ENCODE assay signal across 25 mouse cellular contexts in the genomic region with DNA sequence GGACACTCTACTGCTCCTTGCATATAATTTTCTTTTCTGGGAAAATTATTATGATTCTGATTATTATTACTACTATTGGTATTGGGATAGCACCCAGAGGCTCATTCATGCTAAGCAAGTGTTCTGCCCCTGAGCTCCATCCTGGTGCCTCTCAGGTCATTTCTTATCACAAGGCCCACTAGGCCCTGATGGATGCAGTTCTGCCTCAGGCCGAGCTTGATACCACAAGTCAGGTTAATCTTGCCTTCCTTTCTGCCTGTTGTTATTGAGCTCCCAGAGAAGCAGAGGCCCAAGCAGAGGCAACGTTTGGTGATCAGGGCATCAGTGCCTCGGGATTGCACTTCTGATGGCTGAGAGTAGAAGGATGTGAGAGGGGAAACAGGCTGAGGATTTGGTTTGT. TPM values are rescaled to one million over a fixed set of nuclear protein-coding genes. Genes with fewer than 3 reads are reported as not detected.
DNase-seq lines count a peak whose midpoint lies in the region; ATAC-seq and TF ChIP-seq lines count a peak whose summit lies in the region.
"Had no signal": no experiment of that assay in that cellular context is flagged by ENCODE, and none has a peak within 500 bp of the region (broad histone marks: within the 10 kb centered on the region; RNA-seq: fewer than 3 reads in every experiment).

No protein-coding gene starts in this region.

- TF ChIP-seq RAD21 in MEL (IDR thresholded peaks at IDR 0.05; ENCODE audit: low read depth, low read length), result no peak

- no peak overlapping the region for H3K9ac ChIP-seq in MEL (ENCODE audit: control insufficient read depth, low read depth, low read length, poor library complexity, severe bottlenecking)
- H3K9ac ChIP-seq in liver, embryonic 13.5 days, result peak overlapping the region; percentile 39; the same call in 1 of the 2 replicates
- no peak overlapping the region for H3K9ac ChIP-seq in midbrain, embryonic 13.5 days (replicated peaks)
- H3K9ac ChIP-seq: embryonic facial prominence, embryonic 12.5 days; hindbrain, embryonic 12.5 days; midbrain, embryonic 12.5 days; neural tube, embryonic 13.5 days had no signal

- no peak for TF ChIP-seq POLR2A in MEL (IDR thresholded peaks at IDR 0.05; ENCODE audit: control insufficient read depth in 1 of 2, insufficient read depth in 1 of 2, low read depth in 1 of 2, low read length in 2 of 2, poor library complexity in 1 of 2)
- no peak for TF ChIP-seq POLR2A in thymus, adult 2 months (IDR thresholded peaks at IDR 0.05; ENCODE audit: control insufficient read depth, extremely low read depth, insufficient read depth, low read length, poor library complexity)

- peaks cover 24 to 43% of the 10 kb centered on the region in 2 experiments for H3K4me1 ChIP-seq in MEL (ENCODE audit: control insufficient read depth in 1 of 2, insufficient read depth in 2 of 2, low read length in 2 of 2)
- peaks cover 58% of the 10 kb centered on the region for H3K4me1 ChIP-seq in liver, embryonic 13.5 days (replicated peaks)
- H3K4me1 ChIP-seq in thymus, adult 2 months (replicated peaks; ENCODE audit: control insufficient read depth, insufficient read depth, low read length), result peaks cover 45% of the 10 kb centered on the region
- no peaks in the 10 kb centered on the region for H3K4me1 ChIP-seq in midbrain, embryonic 13.5 days (replicated peaks)
- H3K4me1 ChIP-seq: midbrain, embryonic 12.5 days had no signal

- DNase-seq in MEL (ENCODE audit: low read depth, low spot score), result peak; percentile 51
- DNase-seq in liver, embryonic 13.5 days, result peak; percentile 29
- DNase-seq in thymus, adult 2 months, result no peak
- DNase-seq in embryo, embryonic 11 days, result no peak
- DNase-seq: adrenal gland, adult 8-10 months; cerebellum, adult 11 months; cerebellum, adult 9-10 months; cerebellum, postnatal 36 days; heart, adult 2 months; heart, postnatal 36 days; kidney, adult 9 months; kidney, postnatal 10 days; layer of hippocampus, adult 9-11 months; thymus, postnatal 4 days had no signal

- H3K36me3 ChIP-seq in MEL (ENCODE audit: control insufficient read depth in 1 of 2, insufficient read depth in 2 of 2, low read length in 2 of 2) (peaks cover 0 to 25% of the 10 kb centered on the region in 2 experiments; a peak in 2 of 4 replicates), macrophage (ENCODE audit: inconsistent target) (no peaks in the 10 kb centered on the region)
- no peaks in the 10 kb centered on the region for H3K36me3 ChIP-seq in liver, embryonic 13.5 days
- H3K36me3 ChIP-seq in thymus, adult 2 months (ENCODE audit: control insufficient read depth, insufficient read depth, low read length), result peaks cover 10% of the 10 kb centered on the region
- no peaks in the 10 kb centered on the region for H3K36me3 ChIP-seq in midbrain, embryonic 13.5 days
- H3K36me3 ChIP-seq: embryonic facial prominence, embryonic 12.5 days; hindbrain, embryonic 12.5 days; midbrain, embryonic 12.5 days; neural tube, embryonic 13.5 days had no signal

- TF ChIP-seq CTCF in MEL (IDR thresholded peaks at IDR 0.05 in 2 of 3, conservative IDR thresholded peaks at IDR 0.05 in 1 of 3; ENCODE audit: control insufficient read depth in 1 of 3, insufficient read depth in 1 of 3, low read depth in 2 of 3, low read length in 3 of 3, poor library complexity in 1 of 3, severe bottlenecking in 1 of 3), result no peak
- no peak for TF ChIP-seq CTCF in thymus, adult 2 months (IDR thresholded peaks at IDR 0.05; ENCODE audit: borderline replicate concordance, control insufficient read depth, extremely low read depth, insufficient read depth, low read length, poor library complexity)

- no peak overlapping the region for H3K4me3 ChIP-seq in MEL (ENCODE audit: control insufficient read depth in 1 of 2, insufficient read depth in 1 of 2, low read depth in 2 of 2, low read length in 2 of 2)
- no peak overlapping the region for H3K4me3 ChIP-seq in liver, embryonic 13.5 days (replicated peaks)
- H3K4me3 ChIP-seq in macrophage (ENCODE audit: inconsistent target), result no peak overlapping the region
- H3K4me3 ChIP-seq in thymus, adult 2 months (ENCODE audit: control insufficient read depth, insufficient read depth, low read length), result no peak overlapping the region
- no peak overlapping the region for H3K4me3 ChIP-seq in midbrain, embryonic 13.5 days (replicated peaks)
- H3K4me3 ChIP-seq: embryonic facial prominence, embryonic 12.5 days; heart, adult 2 months; hindbrain, embryonic 12.5 days; midbrain, embryonic 12.5 days; neural tube, embryonic 13.5 days had no signal

- peak overlapping the region; percentile 72 for H3K27ac ChIP-seq in MEL (ENCODE audit: control insufficient read depth, low read depth, low read length)
- H3K27ac ChIP-seq in liver, embryonic 13.5 days, result peak overlapping the region; percentile 77
- peak overlapping the region; percentile 100 for H3K27ac ChIP-seq in macrophage
- no peak overlapping the region for H3K27ac ChIP-seq in thymus, adult 2 months (ENCODE audit: control insufficient read depth, insufficient read depth, low read length)
- H3K27ac ChIP-seq in midbrain, embryonic 13.5 days, result no peak overlapping the region
- H3K27ac ChIP-seq: embryonic facial prominence, embryonic 12.5 days; heart, adult 2 months; hindbrain, embryonic 12.5 days; midbrain, embryonic 12.5 days; neural tube, embryonic 13.5 days had no signal

- peak; percentile 50 to 73 for TF ChIP-seq EP300 in MEL (IDR thresholded peaks at IDR 0.05; ENCODE audit: low read depth in 1 of 2, low read length in 2 of 2)

- WGBS in liver, embryonic 13.5 days (ENCODE audit: insufficient replicate concordance), result 19% methylated on average over 3 of the region's 3 CpGs
- WGBS in macrophage (ENCODE audit: missing documents), result 92% methylated on average over 3 of the region's 3 CpGs
- 95% methylated on average over 3 of the region's 3 CpGs for WGBS in thymus, adult 2 months
- WGBS in midbrain, embryonic 13.5 days, result 77% methylated on average over 3 of the region's 3 CpGs

- peak overlapping the region; percentile 43 for H3K4me2 ChIP-seq in liver, embryonic 13.5 days
- H3K4me2 ChIP-seq in midbrain, embryonic 13.5 days (replicated peaks), result no peak overlapping the region
- H3K4me2 ChIP-seq: embryonic facial prominence, embryonic 12.5 days; hindbrain, embryonic 12.5 days; midbrain, embryonic 12.5 days; neural tube, embryonic 13.5 days had no signal

- H3K79me2 ChIP-seq in MEL (ENCODE audit: control insufficient read depth, insufficient read depth, low read length, poor library complexity), result no peaks in the 10 kb centered on the region
- peaks cover 69% of the 10 kb centered on the region for H3K79me2 ChIP-seq in macrophage (ENCODE audit: inconsistent target)

- ATAC-seq in erythroblast, adult 5-6 weeks (replicated peaks; ENCODE audit: low FRiP score, poor library complexity, severe bottlenecking), result peak; percentile 60
- peak; percentile 84 for ATAC-seq in liver, embryonic 13.5 days (ENCODE audit: low read depth)
- no peak for ATAC-seq in midbrain, embryonic 13.5 days
- ATAC-seq: activated CD4-positive, CD25-positive, alpha-beta regulatory T cell, adult 4 months; forebrain, embryonic 16.5 days; intestine, postnatal 0 days; lung, postnatal 0 days had no signal

- H3K9me3 ChIP-seq in MEL (replicated peaks; ENCODE audit: insufficient read depth, low read length), result no peaks in the 10 kb centered on the region
- no peaks in the 10 kb centered on the region for H3K9me3 ChIP-seq in liver, embryonic 13.5 days (replicated peaks)
- H3K9me3 ChIP-seq in midbrain, embryonic 13.5 days, result no peaks in the 10 kb centered on the region
- H3K9me3 ChIP-seq: embryonic facial prominence, embryonic 12.5 days; hindbrain, embryonic 12.5 days; midbrain, embryonic 12.5 days; neural tube, embryonic 13.5 days had no signal

- H3K27me3 ChIP-seq in MEL (ENCODE audit: control insufficient read depth in 1 of 2, insufficient read depth in 2 of 2, low read length in 2 of 2), result no peaks in the 10 kb centered on the region
- H3K27me3 ChIP-seq in liver, embryonic 13.5 days, result no peaks in the 10 kb centered on the region
- H3K27me3 ChIP-seq in thymus, adult 2 months (ENCODE audit: control insufficient read depth, insufficient read depth, low read length), result no peaks in the 10 kb centered on the region
- H3K27me3 ChIP-seq in midbrain, embryonic 13.5 days, result no peaks in the 10 kb centered on the region
- H3K27me3 ChIP-seq: embryonic facial prominence, embryonic 12.5 days; hindbrain, embryonic 12.5 days; midbrain, embryonic 12.5 days; neural tube, embryonic 13.5 days had no signal

TF ChIP-seq in MEL, 35 proteins besides CTCF, POLR2A, EP300 and RAD21:
- TF ChIP-seq TAL1 (IDR thresholded peaks at IDR 0.05; ENCODE audit: low read length) (peak; percentile 28; the same call in 1 of the 2 replicates), TCF12 (IDR thresholded peaks at IDR 0.05; ENCODE audit: low read depth, low read length) (peak; percentile 54; the same call in 1 of the 2 replicates), E2F4 (IDR thresholded peaks at IDR 0.05; ENCODE audit: borderline replicate concordance, low read depth, low read length) (no peak), GATA1 (IDR thresholded peaks at IDR 0.05; ENCODE audit: low read depth, low read length) (peak; percentile 51), POLR2AphosphoS2 (IDR thresholded peaks at IDR 0.05; ENCODE audit: low read length) (no peak), CHD1 (IDR thresholded peaks at IDR 0.05; ENCODE audit: low read depth, low read length) (no peak)

RNA-seq across cellular contexts. Expression of gene Slc9a9, which starts 25.3 kb away (rescaled TPM):
- total RNA-seq in MEL (2012; rRNA removed), result 0.46 and 1.4 TPM in 2 replicates
- polyA plus RNA-seq in MEL (2012; ENCODE audit: insufficient read depth in 1 of 2, insufficient read length in 2 of 2, low read depth in 1 of 2, low replicate concordance in 2 of 2, missing spikeins in 1 of 2) (under 1 TPM in 1 of 2 experiments, not detected in 1; 0.71 TPM), macrophage (2018) (108 to 246 TPM (median 219 TPM) in 3 replicates)
- total RNA-seq in erythroblast, adult 5-6 weeks (2015; ENCODE audit: low replicate concordance), result 1.9 and 2.5 TPM in 2 replicates
- 4.3 and 4.6 TPM in 2 replicates for total RNA-seq in erythroblast, adult 5-6 weeks (2017; ENCODE audit: low replicate concordance)
- 1.6 and 2.3 TPM in 2 replicates for polyA plus RNA-seq in liver, embryonic 13.5 days (2015; fragmentation: Nextera tagmentation; extraction: Ambion mirVana)
- 1,000 to 10,000 TPM in 8 of 26 experiments, 100 to 1,000 TPM in 18; 260 to 1,350 (median 482) TPM for total RNA-seq in macrophage (2018; cell fraction: chromatin; rRNA removed)
- total RNA-seq in macrophage (2018; cell fraction: cytosol; rRNA removed), result 100 to 1,000 TPM in 13 of 26 experiments, 10 to 100 TPM in 13; 44.5 to 321 (median 150) TPM
- 1,000 to 10,000 TPM in 2 of 26 experiments, 100 to 1,000 TPM in 23, 10 to 100 TPM in 1; 86.3 to 1,212 (median 410) TPM for total RNA-seq in macrophage (2018; cell fraction: nucleus; rRNA removed)
- polyA plus RNA-seq in thymus, adult 2 months (2012; rRNA removed), result 43.5 and 49.7 TPM in 2 replicates
- polyA plus RNA-seq in midbrain, embryonic 13.5 days (2015; fragmentation: Nextera tagmentation; extraction: Ambion mirVana), result 5.6 and 6.1 TPM in 2 replicates

Comparison
In these comparisons a context has a peak if more than half of its experiments do, and no peak if none do; other contexts are left out.
1. DNase-seq: peak in MEL (single experiment) and liver, embryonic 13.5 days (single experiment); none in thymus, adult 2 months (single experiment) and embryo, embryonic 11 days (single experiment).
2. H3K27ac ChIP-seq: peak in MEL (single experiment), liver, embryonic 13.5 days (single experiment) and macrophage (single experiment); none in thymus, adult 2 months (single experiment) and midbrain, embryonic 13.5 days (single experiment).